Mouse (Mus musculus) lung, postnatal 36 days (tissue): Measurements from ENCODE around the gene Tbc1d1.

Experiments used
- DNase-seq: peaks from one replicate; pipeline ENCODE4 v3.0.0; 2022; ENCODE audit warnings: mixed read lengths

The Tbc1d1 gene

DNA sequence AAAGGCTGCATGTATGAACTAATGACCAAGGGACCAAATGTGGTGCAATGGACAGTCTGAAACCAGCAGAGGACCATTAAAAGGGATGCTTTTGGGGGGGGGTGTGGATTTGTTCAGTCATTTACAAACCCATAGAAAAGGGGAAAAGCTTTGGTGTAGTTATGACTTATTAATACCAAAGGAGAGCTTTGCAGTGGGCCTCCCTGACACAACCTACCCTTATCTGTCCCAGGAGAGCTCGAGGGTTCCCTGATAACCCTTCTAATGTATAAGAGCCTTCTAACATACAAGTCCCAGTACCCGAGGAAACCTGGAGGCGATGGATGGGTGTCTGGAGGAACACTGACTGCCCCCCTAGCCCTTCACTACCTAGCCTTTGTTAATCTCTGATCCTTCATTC is 5.8 kb downstream of the Tbc1d1 start:
- no peak for DNase-seq

DNA sequence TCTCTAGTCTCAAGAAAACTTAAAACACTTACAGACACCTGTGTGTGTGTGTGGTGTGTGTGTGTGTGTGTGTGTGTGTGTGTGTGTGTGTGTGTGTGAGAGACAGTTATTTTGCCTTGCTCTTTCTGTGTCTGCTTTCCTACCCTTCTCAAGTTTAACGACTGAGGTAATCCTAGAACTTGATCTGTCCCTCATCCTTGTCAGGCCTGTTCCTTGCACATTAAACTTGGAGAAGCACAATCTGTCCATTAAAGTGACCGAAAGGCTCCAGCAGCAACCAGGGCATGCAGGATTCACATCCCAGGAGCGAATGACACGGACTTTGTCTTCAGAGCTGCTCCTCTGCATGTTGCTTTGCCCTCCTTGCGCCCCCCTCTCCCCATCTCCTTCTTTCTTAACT is 6.5 kb downstream of the Tbc1d1 start:
- DNase-seq: no peak

DNA sequence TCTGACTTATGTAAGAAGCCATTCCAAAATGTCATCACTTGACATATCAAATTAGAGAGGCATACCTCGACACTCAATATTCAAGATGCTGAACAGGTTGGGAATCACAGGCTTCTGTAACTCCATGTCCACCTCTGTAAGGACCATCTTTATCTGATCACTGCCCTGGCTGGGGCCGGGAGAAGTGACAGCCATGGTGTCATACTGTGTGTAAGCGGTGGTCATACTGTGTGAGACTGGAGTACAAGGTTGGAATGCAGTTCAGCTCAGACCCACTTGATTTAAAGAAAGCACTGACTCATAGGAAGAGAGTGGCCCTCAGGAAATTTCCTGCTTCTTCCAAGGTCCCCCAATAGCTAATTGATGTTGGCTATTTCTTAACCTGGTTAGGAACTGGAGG is 8.3 kb downstream of the Tbc1d1 start:
- DNase-seq: no peak

DNA sequence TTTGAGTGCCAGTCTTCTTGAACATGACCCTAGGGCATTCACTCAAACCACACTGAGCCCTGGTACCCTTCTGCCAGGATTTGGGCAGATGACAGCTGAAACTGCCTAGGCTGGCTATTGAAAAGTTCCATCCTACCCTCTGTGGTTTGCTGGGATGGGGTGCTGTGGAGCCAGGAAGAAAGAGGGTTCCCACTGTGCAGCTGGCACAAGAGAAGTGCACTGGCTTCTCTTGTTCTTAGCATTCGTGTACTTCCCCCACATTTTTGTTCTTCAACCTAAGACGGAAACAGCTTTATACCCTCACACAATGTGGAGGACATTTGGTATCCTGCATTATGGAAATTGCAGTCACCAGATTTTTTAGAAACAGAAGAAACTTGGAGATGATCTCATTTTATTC is 9.7 kb downstream of the Tbc1d1 start:
- no peak for DNase-seq

DNA sequence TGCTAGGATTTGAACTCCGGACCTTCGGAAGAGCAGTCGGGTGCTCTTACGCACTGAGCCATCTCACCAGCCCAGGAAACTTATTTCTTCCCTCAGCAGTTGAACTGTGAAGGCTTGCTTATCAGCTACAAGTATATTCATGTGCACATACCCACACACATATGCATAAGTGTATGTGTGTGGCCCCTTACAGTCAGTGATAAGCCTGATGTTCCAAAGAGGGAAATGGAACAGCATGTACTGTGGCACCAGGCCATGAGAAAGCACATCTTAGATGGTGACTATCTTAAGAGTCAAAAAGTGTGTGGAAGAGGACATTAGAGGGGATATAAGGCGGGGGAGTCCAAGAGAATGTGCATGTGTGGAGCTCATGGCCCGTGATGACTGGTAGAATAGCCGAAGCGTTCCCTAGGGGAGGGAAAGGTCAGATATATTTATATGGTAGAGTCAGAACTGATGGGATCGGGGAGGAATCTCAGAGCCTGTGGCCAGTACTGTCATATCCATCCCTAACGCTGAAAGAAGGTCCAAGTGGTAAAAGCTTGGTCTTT is 13.0 kb downstream of the Tbc1d1 start:
- DNase-seq: no peak

DNA sequence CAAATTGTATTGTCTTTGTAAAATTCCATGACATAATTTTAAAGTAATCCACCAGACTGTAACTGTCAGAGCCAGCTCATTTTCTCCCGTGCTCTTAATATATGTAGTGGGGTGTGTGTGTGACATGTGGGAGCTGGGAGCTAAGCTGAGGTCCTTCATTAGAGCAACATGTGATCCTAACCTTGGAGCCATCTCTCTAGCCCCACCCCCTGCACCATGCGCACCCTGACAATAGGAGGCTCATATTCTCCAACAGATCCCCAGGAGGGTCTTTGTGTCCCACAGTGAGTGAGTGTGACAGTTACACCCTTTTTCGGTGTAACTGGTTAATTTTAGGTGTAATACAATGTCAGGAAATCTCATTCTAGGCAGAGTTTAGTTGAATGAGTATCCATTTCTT is 16.8 kb downstream of the Tbc1d1 start:
- DNase-seq: no peak

DNA sequence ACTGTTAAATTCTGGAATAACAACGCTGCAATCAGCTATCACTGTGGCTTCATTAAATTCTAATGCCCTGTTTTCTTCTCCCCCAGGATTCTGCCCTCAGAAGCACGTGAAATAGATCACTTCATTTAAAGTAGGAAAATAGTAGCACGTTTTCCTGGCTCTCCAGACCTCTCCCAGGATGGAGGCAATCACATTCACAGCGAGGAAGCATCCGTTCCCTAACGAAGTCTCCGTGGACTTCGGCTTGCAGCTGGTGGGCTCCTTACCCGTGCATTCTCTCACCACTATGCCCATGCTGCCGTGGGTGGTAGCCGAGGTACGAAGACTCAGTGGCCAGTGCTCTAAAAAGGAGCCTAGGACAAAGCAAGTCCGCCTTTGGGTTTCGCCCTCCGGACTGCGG is 17.2 kb downstream of the Tbc1d1 start:
- DNase-seq: no peak

DNA sequence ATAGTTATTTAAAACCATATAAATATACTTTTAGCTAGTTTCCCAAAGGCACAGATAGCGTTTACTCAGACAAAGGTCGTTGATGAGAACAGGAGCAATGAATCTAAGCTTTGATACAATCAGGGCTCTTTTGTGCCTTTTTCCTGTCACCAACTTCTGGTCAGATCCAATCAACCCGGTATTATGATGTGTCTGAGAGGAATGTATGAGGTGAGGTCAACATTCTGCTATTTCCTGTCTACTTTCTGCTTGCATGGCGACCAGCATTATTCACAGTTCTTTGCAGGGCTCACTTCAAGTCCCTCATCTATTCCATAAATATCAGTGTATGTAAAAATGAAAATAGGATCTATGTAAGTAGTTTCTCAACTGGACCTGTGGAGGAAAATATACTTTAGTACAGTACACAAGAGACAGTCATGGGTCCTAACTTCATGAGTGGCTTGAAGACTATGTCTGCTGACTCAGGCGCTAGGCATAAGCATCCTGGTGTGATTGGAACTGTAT is 18.4 kb downstream of the Tbc1d1 start:
- no peak for DNase-seq

DNA sequence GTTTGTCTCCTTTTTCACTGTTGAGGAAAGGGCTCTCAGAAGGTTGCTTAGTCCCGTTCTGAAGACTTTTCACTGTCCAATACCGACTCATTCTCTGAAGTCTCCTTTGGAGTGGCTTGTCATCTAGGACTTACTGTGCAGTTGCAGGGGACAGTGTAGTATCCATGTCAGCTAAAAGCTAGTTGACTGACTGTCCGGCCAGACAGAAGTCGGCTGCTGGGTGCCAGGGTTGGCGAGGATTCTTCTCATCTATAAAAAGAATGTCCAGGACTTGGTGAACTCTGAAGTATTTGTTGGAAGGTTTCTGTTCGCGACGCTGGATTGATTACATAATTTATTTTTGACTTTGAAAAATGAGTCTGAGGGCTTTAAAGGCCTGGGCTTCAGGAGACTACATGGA is 24.4 kb downstream of the Tbc1d1 start:
- DNase-seq: peak; percentile 22

DNA sequence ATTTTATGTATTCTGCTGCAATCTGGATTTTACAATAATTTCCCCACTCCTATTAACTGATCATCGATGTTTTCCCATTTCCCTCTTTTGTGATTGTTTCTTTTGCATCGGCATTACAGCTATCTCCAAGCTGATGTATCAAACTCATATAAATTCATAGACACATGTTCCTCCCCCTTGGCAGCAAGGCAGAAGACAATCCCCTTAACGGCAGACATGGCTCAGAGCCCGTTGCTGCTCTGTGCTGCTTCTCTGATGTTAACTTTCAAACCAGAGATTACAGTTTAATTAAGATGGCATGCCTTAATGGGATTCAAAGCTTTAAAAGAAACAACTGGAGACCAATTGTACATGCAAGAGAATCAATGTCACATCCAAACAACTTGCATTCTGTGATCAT is 27.6 kb downstream of the Tbc1d1 start:
- DNase-seq: no peak

DNA sequence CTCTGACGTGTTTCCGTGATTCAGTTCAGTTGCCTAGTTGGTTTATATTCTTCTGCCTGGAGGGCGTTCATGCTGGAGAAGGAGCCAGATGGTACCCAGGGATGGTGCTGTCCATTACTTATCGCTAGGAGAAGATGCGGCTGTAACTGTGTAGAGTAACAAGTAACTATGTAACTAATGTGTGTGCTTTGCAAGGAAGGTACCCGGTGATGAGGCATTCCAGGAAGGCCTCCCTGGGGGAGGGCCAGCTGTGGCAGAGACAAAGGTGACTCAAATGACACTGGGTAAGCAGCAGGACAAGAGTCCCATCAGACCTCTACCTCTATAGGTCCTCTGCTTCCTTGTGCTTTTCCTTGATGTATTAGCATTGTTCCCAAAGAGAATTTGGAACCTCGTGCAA is 29.2 kb downstream of the Tbc1d1 start:
- no peak for DNase-seq

DNA sequence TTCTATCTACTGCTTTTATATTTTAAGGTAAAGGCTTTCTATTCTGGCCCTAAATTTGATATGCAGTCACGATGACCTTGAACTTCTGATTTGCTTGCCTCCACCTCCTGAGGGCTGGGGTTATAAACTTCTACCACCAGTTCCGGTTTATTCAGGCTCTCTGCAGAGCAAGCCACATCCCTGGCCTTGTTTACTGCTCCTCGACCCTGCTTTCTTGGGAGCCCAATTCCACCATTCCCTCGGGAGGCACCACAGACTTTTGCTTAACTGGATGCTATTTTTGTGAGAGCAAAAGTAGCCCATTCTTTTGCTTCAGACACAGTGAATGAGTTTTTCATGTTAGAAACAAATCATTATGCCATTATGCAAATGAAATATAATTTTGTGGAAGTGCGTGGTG is 30.5 kb downstream of the Tbc1d1 start:
- no peak for DNase-seq

DNA sequence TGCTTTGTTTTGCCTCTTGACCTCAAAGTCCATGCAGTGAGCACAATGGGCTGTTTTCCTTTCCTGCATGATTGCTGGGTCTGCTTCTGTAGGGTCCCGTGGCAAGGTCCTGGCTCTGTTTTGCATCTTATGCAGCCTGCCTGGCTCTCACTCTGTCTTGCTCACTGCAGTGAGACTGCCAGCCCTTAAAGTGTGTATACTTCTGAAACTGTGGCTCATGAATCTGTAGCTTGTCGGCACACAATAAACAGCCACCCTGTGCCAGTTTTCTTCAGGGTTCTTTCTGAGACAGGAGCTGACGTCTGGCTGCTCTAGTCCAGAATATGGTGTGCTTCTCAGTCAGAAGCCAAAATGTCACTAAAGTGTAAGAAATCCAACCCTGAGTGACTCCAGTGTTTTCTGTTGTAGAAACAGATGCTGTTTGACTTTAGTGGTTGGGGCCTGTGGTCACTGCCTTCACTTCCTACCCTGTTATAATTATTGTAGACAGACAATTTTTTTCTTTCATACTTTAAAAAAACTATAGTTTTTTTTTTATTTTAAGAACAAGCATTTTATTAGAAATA is 32.1 kb downstream of the Tbc1d1 start:
- no peak for DNase-seq

DNA sequence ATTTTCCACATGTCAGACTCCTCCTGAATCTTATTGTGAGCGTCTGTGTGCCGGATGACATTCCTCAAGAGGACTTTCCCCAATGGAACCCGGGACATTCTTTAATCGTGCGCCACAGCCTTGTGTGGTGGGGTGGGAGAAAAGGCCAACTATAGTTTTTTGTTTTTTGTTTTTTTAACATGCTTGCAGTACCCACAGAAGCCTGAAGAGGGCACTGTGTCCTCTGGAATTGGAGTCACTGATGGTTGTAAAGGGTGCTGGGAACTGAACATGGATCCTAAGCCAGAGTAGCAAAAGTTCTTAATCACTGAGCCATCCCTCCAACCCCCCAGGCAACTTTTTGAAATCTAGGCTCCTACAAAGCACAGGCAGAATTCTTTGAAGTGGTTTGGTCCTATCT is 34.8 kb downstream of the Tbc1d1 start:
- DNase-seq: no peak

DNA sequence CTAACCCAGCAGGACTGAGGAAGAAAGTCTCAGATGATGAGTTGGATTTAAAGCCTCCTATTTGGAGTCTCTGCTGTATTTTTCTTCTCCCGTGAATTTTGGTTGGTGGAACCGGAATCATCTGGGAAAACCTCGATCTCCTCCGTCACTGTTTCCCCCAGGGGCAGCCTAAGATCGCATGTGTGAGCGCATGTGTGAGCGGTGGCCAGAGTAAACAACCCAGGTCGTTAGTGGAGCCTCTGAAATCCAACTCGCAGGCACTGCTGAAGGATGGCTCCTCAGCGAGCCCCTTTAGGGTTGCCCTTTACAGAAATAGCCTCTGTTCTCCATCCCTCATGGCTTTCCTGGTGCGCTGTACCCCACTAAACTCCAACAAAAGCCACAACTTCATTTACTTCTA is 37.2 kb downstream of the Tbc1d1 start:
- no peak for DNase-seq

DNA sequence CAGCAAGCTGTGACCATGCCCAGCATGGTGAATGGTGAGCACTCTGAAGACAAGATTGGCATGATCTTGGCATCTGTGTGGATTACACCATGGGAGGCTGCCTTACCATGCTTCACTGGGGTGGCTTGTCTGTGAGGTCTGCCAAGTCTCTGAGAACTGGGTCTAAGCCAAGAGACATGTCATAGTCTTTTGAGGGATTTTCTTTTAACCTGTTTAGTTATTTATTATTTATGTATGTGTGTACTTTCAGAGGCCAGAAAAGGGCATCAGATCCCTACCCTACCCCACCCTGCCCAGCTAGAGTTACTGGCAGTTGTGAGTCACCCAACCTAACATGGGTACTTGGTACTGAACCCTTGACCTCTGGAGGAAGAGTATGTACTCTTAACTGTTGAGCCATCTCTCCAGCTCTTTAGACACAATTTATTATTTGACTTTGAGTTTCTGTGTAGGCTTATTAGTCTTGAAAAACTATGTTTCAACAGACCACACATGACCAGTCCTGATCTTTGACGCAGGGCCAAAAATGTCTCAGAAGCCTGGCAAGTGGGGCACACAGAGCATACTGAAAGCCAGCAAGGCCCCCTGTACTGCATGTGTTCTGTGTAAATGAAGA is 40.3 kb downstream of the Tbc1d1 start:
- no peak for DNase-seq

DNA sequence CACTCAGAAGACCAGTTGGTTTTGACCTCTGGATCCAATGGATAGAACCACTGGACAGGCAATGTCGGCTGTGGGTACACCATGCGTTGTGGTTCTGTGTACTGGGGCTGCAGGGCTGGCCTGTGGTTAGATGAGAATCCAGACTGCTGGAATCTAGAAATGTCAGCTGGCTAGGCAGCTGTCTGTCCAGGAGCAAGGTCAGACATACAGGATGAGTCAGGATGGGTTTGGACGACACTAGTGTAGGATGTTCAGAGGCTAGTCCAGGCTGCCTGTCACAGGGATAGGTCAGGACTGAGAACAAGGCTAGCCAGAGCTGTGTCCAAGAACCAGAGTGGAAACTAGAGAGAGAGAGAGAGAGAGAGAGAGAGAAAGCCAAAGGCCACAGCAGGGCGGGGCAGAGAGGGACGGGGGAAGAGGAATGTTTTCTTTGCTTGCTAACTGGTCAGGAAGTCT is 40.8 kb downstream of the Tbc1d1 start:
- DNase-seq: no peak

DNA sequence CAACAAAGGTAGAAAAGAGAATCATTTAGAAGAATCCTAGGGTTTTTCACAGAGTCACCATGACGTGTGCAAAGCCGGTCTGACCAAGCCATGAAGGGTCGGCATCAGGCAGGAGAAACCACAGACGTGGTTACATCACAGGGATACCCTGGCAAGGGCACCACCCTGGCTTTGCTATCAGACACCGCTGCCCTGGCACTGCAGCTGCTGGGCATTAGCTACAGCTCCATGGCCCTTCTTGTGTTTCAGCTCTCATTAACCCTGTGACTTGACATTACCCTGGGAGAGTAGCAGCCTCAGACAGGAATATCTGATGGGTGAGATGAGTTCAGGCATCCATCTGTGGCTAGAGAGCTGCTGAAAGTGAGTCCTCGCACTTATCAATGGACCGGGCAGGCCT is 42.5 kb downstream of the Tbc1d1 start:
- no peak for DNase-seq

DNA sequence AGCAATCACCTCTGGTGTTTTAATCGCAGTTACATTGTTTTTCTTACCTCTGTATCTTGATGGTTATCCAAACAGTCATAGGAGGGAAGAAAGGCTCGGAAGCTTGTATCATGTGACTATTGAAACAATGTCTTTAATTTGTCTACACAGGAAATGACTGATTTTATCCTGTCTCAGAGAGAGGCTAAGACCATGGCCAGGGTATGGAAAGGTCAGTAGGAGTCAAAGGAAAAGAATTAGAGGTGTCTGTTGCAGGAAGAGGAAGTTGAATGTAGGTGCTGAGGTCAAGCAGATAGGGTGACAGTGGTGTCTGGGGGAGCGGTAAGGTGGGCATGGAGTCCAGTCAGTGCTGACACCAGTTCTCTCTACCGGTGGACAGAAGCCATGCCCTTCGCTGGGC is 45.0 kb downstream of the Tbc1d1 start:
- no peak for DNase-seq

DNA sequence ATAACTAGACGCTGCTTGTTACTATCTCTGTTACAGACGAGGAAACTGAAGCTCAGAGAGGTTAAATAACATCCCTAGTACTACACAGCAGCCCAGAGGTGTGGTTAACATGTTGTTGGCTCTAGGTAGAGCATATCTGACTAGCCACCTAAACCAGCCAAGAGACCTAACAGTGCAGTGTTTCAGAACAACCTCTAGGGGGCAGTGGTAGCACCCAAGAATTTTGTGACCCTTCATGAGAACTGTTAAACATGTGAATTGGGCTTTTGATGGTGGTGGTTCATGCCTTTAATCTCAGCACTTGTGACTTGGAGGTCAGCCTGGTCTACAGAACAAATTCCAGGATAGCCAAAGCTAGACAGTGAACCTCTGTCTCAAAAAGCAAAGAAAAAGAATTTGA is 46.2 kb downstream of the Tbc1d1 start:
- peak; percentile 38 for DNase-seq

DNA sequence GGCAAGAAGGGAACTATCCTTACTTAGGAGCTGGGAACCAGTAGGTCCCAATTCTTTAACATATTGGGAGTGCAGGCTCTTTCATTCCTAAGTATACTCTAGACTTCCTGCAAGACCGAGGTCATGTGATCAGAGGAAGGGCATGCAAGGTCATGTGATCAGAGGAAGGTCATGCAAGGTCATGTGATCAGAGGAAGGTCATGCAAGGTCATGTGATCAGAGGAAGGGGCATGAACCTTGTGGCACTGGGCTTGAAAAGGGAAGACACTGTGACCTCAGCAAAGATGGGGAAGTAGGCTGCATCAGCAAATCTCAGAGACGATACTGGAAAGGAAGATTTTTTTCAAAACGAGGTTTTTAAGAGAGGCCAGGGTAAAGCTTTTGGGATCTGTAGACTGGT is 49.5 kb downstream of the Tbc1d1 start:
- peak; percentile 48 for DNase-seq

DNA sequence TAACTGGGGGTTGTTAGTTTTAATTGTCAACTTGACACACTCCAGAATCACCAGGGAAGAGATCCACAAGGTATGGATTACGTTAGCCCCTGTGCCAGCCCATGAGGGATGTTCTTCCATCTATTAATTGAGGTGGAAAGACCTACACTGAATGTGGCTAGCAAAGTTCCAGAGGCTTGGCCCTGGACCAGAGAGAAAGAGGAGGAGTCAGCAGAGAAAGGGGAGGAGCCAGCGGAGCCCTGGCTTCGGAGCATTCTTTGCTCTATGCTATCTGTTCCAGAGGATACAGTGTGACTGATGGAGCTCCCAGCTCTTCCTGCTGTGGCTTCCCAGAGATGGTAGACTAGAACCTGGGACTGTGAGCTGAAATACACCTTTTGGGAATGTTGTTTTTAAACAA is 50.3 kb downstream of the Tbc1d1 start:
- no peak for DNase-seq

DNA sequence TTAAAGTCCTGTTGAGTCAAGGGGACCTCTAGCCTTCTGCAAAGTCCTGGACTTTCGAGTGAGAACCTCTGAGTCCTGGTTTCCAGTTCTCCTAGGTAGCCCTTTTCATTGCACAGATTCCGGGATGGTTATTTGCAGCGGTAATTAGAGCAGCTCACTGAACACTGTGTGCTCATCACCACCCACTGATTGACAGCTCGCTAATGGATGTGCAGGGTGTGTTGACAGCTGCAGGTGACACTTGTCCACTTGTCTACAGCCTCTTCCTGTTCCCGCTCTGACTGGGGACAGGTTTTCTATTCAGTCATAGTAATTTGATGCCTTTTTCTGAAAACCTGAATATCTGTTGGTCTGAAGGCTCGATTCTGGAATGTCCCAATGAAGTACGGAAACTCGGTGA is 50.8 kb downstream of the Tbc1d1 start:
- no peak for DNase-seq

DNA sequence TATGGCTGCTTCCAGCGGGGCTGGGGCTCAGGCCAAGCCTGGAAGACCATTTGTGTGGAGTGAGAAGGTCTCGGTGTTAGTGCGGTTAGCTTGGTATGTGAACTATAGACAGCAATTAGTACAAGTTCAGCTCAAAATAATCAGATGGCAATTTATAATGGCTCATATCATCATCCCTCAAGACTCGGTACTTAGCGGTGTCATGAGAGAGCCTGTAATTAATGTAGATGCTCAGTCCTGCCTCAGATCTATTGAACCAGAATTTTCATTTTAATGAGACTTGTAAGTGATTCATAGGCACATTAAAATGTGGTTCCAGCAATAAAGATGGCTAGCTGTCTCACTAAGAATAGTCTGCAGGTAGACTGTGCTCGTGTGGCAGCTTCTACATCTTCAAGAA is 51.7 kb downstream of the Tbc1d1 start:
- DNase-seq: no peak

DNA sequence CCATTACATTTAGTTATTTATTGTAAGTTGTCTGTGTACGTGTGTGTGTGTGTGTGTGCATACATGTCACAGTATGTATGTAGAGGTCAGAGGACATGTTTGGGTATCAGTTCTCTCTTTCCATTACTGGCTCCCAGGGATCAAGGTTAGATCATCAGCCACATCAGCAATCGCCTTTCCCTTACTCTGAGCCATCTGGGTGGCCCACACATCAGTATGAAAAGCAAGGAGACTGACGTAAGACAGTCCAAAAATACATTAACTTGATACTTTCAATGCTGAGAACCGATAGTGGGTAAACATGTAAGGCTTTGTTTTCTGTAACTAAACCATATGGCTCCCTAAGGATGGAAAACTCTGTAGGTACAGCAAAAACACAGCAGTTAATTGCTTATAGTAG is 54.7 kb downstream of the Tbc1d1 start:
- no peak for DNase-seq
